Mouse (Mus musculus) CH12.LX (cell line): ENCODE data around the gene Kcnip4. TPM values are rescaled to one million over a fixed set of nuclear protein-coding genes. Genes with fewer than 3 reads are reported as not detected.

Source experiments
- DNase-seq: peaks from one replicate; pipeline ENCODE4 v3.0.0-alpha.2; 2013; ENCODE audit errors: extremely low read depth
- H3K27ac ChIP-seq: 2 replicates; pipeline ENCODE4 v1.5.1; 2012; ENCODE audit warnings: low read depth, mild to moderate bottlenecking, control low read depth, moderate library complexity; ENCODE audit not compliant: insufficient read depth
- H3K27me3 ChIP-seq: replicated peaks from 2 replicates; pipeline ENCODE3; 2012; ENCODE audit warnings: inconsistent platforms
- H3K36me3 ChIP-seq, 2 experiments: replicated peaks in 1 of 2; 2 replicates each; pipeline versions ENCODE3 to v1.6.1; 2012; ENCODE audit warnings: inconsistent platforms in 1 of 2, low read length in 1 of 2, mild to moderate bottlenecking in 1 of 2, mixed read lengths in 1 of 2, moderate library complexity in 1 of 2; ENCODE audit not compliant: control insufficient read depth in 1 of 2, insufficient read depth in 1 of 2
- H3K4me1 ChIP-seq, 2 experiments: 2 replicates each; pipeline ENCODE4 v1.6.1; 2012; ENCODE audit warnings: inconsistent platforms in 1 of 2, moderate library complexity in 1 of 2; ENCODE audit not compliant: insufficient read depth in 2 of 2, control insufficient read depth in 1 of 2
- H3K4me2 ChIP-seq: 2 replicates; pipeline ENCODE4 v1.6.1; 2012; ENCODE audit warnings: low read depth, mild to moderate bottlenecking, control low read depth; ENCODE audit not compliant: poor library complexity, insufficient read depth, severe bottlenecking
- H3K4me3 ChIP-seq, 3 experiments: fragments of 150-350 bp in 1 of 3; sonication (generic) in 1 of 3; replicated peaks in 1 of 3; 2 replicates each; pipeline versions ENCODE3 to v1.5.1; 2011 to 2012; ENCODE audit warnings: low read depth in 2 of 3, low read length in 2 of 3, mild to moderate bottlenecking in 2 of 3, moderate library complexity in 2 of 3, control low read depth in 1 of 3, improper control_type of control experiment in 1 of 3, inconsistent platforms in 1 of 3, mixed read lengths in 1 of 3; ENCODE audit not compliant: poor library complexity in 1 of 3
- H3K79me2 ChIP-seq: replicated peaks from 2 replicates; pipeline ENCODE4 v1.6.1; 2012; ENCODE audit warnings: mild to moderate bottlenecking, moderate library complexity; ENCODE audit not compliant: control insufficient read depth, poor library complexity, insufficient read depth, severe bottlenecking; ENCODE audit errors: extremely low read depth
- H3K9ac ChIP-seq: 2 replicates; pipeline ENCODE4 v1.6.1; 2012; ENCODE audit warnings: low read depth, mild to moderate bottlenecking, control low read depth, moderate library complexity; ENCODE audit not compliant: insufficient read depth
- H3K9me3 ChIP-seq: replicated peaks from 2 replicates; pipeline ENCODE3; 2012; ENCODE audit warnings: low read length, inconsistent platforms, mixed read lengths
- BHLHE40 ChIP-seq: IDR thresholded peaks from 2 replicates; pipeline ENCODE4 v1.6.1; 2011; ENCODE audit warnings: mild to moderate bottlenecking, low read depth, low read length, improper control_type of control experiment
- CHD1 ChIP-seq: IDR thresholded peaks from 2 replicates; pipeline ENCODE4 v1.6.1; 2012; ENCODE audit warnings: low read depth, low read length, improper control_type of control experiment, inconsistent platforms
- CHD2 ChIP-seq: IDR thresholded peaks from 2 replicates; pipeline ENCODE4 v1.6.1; 2011; ENCODE audit warnings: low read length, improper control_type of control experiment
- CTCF ChIP-seq, 2 experiments: IDR thresholded peaks in 1 of 2; conservative IDR thresholded peaks in 1 of 2; 2 replicates each; pipeline ENCODE4 v1.5.1; 2011 to 2012; ENCODE audit warnings: low read depth in 2 of 2, low read length in 2 of 2, improper control_type of control experiment in 1 of 2, inconsistent platforms in 1 of 2, mild to moderate bottlenecking in 1 of 2, moderate library complexity in 1 of 2
- E2F4 ChIP-seq: IDR thresholded peaks from 2 replicates; pipeline ENCODE4 v1.6.1; 2011; ENCODE audit warnings: low read depth, low read length, improper control_type of control experiment; ENCODE audit not compliant: insufficient replicate concordance
- ELF1 ChIP-seq: IDR thresholded peaks from 2 replicates; pipeline ENCODE4 v1.6.1; 2014; ENCODE audit warnings: low read depth, mild to moderate bottlenecking, inconsistent platforms, low read length, improper control_type of control experiment
- ETS1 ChIP-seq: conservative IDR thresholded peaks from 2 replicates; pipeline ENCODE4 v1.6.1; 2012; ENCODE audit warnings: low read depth, mild to moderate bottlenecking, inconsistent platforms, low read length, improper control_type of control experiment, moderate library complexity
- GABPA ChIP-seq: IDR thresholded peaks from 2 replicates; pipeline ENCODE4 v1.6.1; 2012; ENCODE audit warnings: low read depth, low read length, improper control_type of control experiment, inconsistent platforms; ENCODE audit not compliant: insufficient replicate concordance
- IRF4 ChIP-seq: IDR thresholded peaks from 2 replicates; pipeline ENCODE4 v1.6.1; 2014; ENCODE audit warnings: low read depth, mild to moderate bottlenecking, inconsistent platforms, low read length, improper control_type of control experiment
- JUN ChIP-seq: IDR thresholded peaks from 2 replicates; pipeline ENCODE4 v1.6.1; 2011; ENCODE audit warnings: low read depth, mild to moderate bottlenecking, low read length, improper control_type of control experiment, moderate library complexity; ENCODE audit not compliant: insufficient read depth
- MEF2A ChIP-seq: IDR thresholded peaks from 2 replicates; pipeline ENCODE4 v1.6.1; 2014; ENCODE audit warnings: low read depth, mild to moderate bottlenecking, inconsistent platforms, low read length, improper control_type of control experiment, borderline replicate concordance
- MYC ChIP-seq: IDR thresholded peaks from 2 replicates; pipeline ENCODE4 v1.6.1; 2011; ENCODE audit warnings: low read depth, mild to moderate bottlenecking, improper control_type of control experiment, low read length
- NRF1 ChIP-seq: IDR thresholded peaks from 2 replicates; pipeline ENCODE4 v1.6.1; 2014; ENCODE audit warnings: low read depth, mild to moderate bottlenecking, inconsistent platforms, low read length, improper control_type of control experiment, moderate library complexity
- PAX5 ChIP-seq: IDR thresholded peaks from 2 replicates; pipeline ENCODE4 v1.6.1; 2012; ENCODE audit warnings: low read length, inconsistent platforms, mixed read lengths
- POLR2A ChIP-seq: IDR thresholded peaks from 2 replicates; pipeline ENCODE4 v1.6.1; 2011; ENCODE audit warnings: low read depth, mild to moderate bottlenecking, improper control_type of control experiment, low read length
- POLR2AphosphoS2 ChIP-seq: IDR thresholded peaks from 2 replicates; pipeline ENCODE4 v1.6.1; 2011; ENCODE audit warnings: low read depth, low read length, improper control_type of control experiment
- RAD21 ChIP-seq: IDR thresholded peaks from 2 replicates; pipeline ENCODE4 v1.6.1; 2011; ENCODE audit warnings: low read depth, mild to moderate bottlenecking, low read length, improper control_type of control experiment, moderate library complexity
- SMC3 ChIP-seq: IDR thresholded peaks from 2 replicates; pipeline ENCODE4 v1.6.1; 2011; ENCODE audit warnings: low read depth, low read length, improper control_type of control experiment
- TBP ChIP-seq: conservative IDR thresholded peaks from 2 replicates; pipeline ENCODE4 v1.6.1; 2011; ENCODE audit warnings: low read depth, low read length, improper control_type of control experiment
- ZMIZ1 ChIP-seq: IDR thresholded peaks from 2 replicates; pipeline ENCODE4 v1.6.1; 2012; ENCODE audit warnings: low read depth, mild to moderate bottlenecking, inconsistent platforms, low read length, improper control_type of control experiment
- dilution Hi-C: fragments of 300-500 bp; cut with MboI; formaldehyde crosslinking; loops from 2 replicates; pipeline ENCODE4 v1.14.3; 2020; ENCODE audit warnings: low sequenced_read_pairs; ENCODE audit not compliant: extremely low pct_unique_long_range_greater_than_20kb, extremely low pct_ligation_motif_present
- in situ Hi-C: fragments of 300-500 bp; cut with MboI; formaldehyde crosslinking; loops from 3 replicates; pipeline ENCODE4 v1.14.3; 2019; ENCODE audit warnings: low sequenced_read_pairs, low pct_ligation_motif_present, low pct_unique_long_range_greater_than_20kb, mixed read lengths
- polyA plus RNA-seq: library from polyadenylated mRNA; unstranded; fragments of >175 nt; gene quantifications from 2 replicates; pipeline ENCODE4 v1.2.1, GENCODE M21; 2012; ENCODE audit warnings: low read depth; ENCODE audit not compliant: insufficient read length
- total RNA-seq, 2 experiments: library from RNA; depleted of rRNA; stranded (reverse); fragments of 300-350 nt in 1 of 2; fragments of >200 nt in 1 of 2; gene quantifications; 2 replicates each; pipeline ENCODE4 v1.2.3; 2012 to 2014

The Kcnip4 gene
- total and polyA plus RNA-seq, 3 experiments: 0.80 TPM; not detected in 2

GRCm38 (mm10) chr5:48583431-48583830, 941.3 kb downstream of the Kcnip4 start:
- in situ Hi-C loops: no loop called here
- dilution Hi-C loops: no loop called here
- no peak overlapping the region for H3K4me2 ChIP-seq

DNA sequence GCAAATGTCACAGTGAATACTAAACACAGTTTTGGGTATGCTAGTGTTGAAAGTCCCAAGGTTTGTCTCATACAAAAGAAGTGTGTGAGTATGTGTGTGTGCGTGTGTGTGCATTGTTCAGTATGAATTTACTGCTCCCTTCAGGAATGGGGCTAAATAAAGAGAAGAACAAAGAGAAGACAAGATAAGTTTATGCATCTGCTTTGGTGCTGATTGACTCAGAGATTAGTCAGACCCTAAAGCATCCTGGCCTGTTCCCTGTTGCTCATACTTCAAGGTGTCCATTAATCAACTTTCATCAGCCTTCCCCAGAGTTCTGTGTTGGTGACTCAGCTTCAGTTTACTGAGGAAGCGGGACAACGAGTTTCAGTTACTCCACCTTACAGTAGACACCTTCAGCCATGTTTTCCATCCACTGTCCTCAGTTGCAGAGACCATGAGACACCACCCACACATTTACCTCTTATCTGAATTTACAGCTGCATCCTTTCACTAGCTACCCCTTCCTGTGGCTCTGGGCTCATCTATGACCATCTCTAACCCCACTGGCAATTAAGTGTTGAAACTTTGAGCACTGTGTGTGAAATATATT, 960.6 kb downstream of the Kcnip4 start:
- in situ Hi-C loops: no loop called here
- no peak for DNase-seq
- H3K27me3 ChIP-seq: no peaks in the 10 kb centered on the region
- H3K79me2 ChIP-seq: no peaks in the 10 kb centered on the region
- H3K4me2 ChIP-seq: no peak overlapping the region
- no peaks in the 10 kb centered on the region for H3K4me1 ChIP-seq
- H3K36me3 ChIP-seq: no peaks in the 10 kb centered on the region
- H3K4me3 ChIP-seq: no peak overlapping the region
- no peak overlapping the region for H3K9ac ChIP-seq
- no peak overlapping the region for H3K27ac ChIP-seq
- TF ChIP-seq CTCF (conservative IDR thresholded peaks at IDR 0.05 in 1 of 2, IDR thresholded peaks at IDR 0.05 in 1 of 2; ENCODE audit: low read depth in 2 of 2, low read length in 2 of 2) (no peak), CHD1 (no peak), ELF1 (no peak), JUN (no peak), PAX5 (no peak), MYC (no peak), POLR2AphosphoS2 (no peak), IRF4 (no peak), GABPA (no peak)
- H3K9me3 ChIP-seq: no peaks in the 10 kb centered on the region
- dilution Hi-C loops: no loop called here

More at GRCm38 (mm10) chr5:48583431-48583830, 941.3 kb downstream of the Kcnip4 start:
- H3K4me3 ChIP-seq: no peak overlapping the region
- H3K36me3 ChIP-seq: no peaks in the 10 kb centered on the region
- H3K27ac ChIP-seq: no peak overlapping the region
- H3K9ac ChIP-seq: no peak overlapping the region
- H3K4me1 ChIP-seq: no peaks in the 10 kb centered on the region
- no peaks in the 10 kb centered on the region for H3K9me3 ChIP-seq
- TF ChIP-seq ELF1: no peak
- TF ChIP-seq POLR2A: no peak
- TF ChIP-seq CHD2: no peak
- no peak for TF ChIP-seq MEF2A
- TF ChIP-seq GABPA: no peak
- TF ChIP-seq MYC: no peak
- TF ChIP-seq NRF1: no peak
- no peak for TF ChIP-seq SMC3
- no peak for TF ChIP-seq E2F4
- TF ChIP-seq BHLHE40: no peak
- no peak for TF ChIP-seq JUN
- no peak for TF ChIP-seq ZMIZ1
- TF ChIP-seq ETS1: no peak
- TF ChIP-seq RAD21: no peak
- no peak for TF ChIP-seq POLR2AphosphoS2
- no peak for TF ChIP-seq CHD1
- no peak for TF ChIP-seq TBP
- DNase-seq: no peak
- H3K27me3 ChIP-seq: no peaks in the 10 kb centered on the region
- H3K79me2 ChIP-seq: no peaks in the 10 kb centered on the region
